Mouse (Mus musculus) frontal cortex, postnatal 10 days (tissue): ENCODE data around the gene Gatb.
"Not testable (repeated sequence)": the region's sequence is repeated elsewhere in the genome, so short reads cannot be mapped to it uniquely, and the experiment has no call there.

Experiments
- DNase-seq, 2 experiments: peaks; one replicate each; pipeline ENCODE4 v3.0.0; 2022; ENCODE audit warnings: low spot score in 2 of 2, mixed read lengths in 1 of 2

Gatb gene

GRCm38 (mm10) chr3:85573864-85574830 lies at the start of gene Gatb:
Gene Gatb, plus strand, starts transcription at chr3:85574119.
- DNase-seq: peak; percentile 98 to 99

GRCm38 (mm10) chr3:85530601-85531161 lies 43.2 kb upstream of the Gatb start:
- DNase-seq: peak in 1 of 2 experiments; percentile 23

GRCm38 (mm10) chr3:85532376-85532775 lies 41.5 kb upstream of the Gatb start:
- DNase-seq: no peak

GRCm38 (mm10) chr3:85535042-85535441 lies 38.9 kb upstream of the Gatb start:
- DNase-seq: no peak

GRCm38 (mm10) chr3:85535621-85536520 lies 38.0 kb upstream of the Gatb start:
- no peak for DNase-seq

- no peak for DNase-seq
These were observed 31.2 kb upstream of the Gatb start for GRCm38 (mm10) chr3:85542765-85543164.

- no peak for DNase-seq
These were observed 30.3 kb upstream of the Gatb start for GRCm38 (mm10) chr3:85543652-85544051.

GRCm38 (mm10) chr3:85550312-85550711 lies 23.6 kb upstream of the Gatb start:
- no peak for DNase-seq

- peak; percentile 34 to 38 for DNase-seq
These were observed 22.6 kb upstream of the Gatb start for GRCm38 (mm10) chr3:85551352-85551751.

- no peak for DNase-seq
These were observed 20.1 kb upstream of the Gatb start for GRCm38 (mm10) chr3:85553731-85554277.

- no peak for DNase-seq
These were observed 9.3 kb upstream of the Gatb start for GRCm38 (mm10) chr3:85564603-85565002.

GRCm38 (mm10) chr3:85571276-85571675 lies 2.6 kb upstream of the Gatb start:
- peak; percentile 42 to 66 for DNase-seq

- DNase-seq: not testable (repeated sequence)
These were observed 1.4 kb upstream of the Gatb start for GRCm38 (mm10) chr3:85572502-85572901.

GRCm38 (mm10) chr3:85573216-85573863 lies 579 bp upstream of the Gatb start:
- no peak for DNase-seq

- DNase-seq: no peak
These were observed 8.8 kb downstream of the Gatb start for GRCm38 (mm10) chr3:85582726-85583125.

- no peak for DNase-seq
These were observed 9.3 kb downstream of the Gatb start for GRCm38 (mm10) chr3:85583194-85583593.

GRCm38 (mm10) chr3:85584966-85585365 lies 11.0 kb downstream of the Gatb start:
- DNase-seq: no peak

GRCm38 (mm10) chr3:85588701-85589100 lies 14.8 kb downstream of the Gatb start:
- DNase-seq: no peak

- no peak for DNase-seq
These were observed 16.3 kb downstream of the Gatb start for GRCm38 (mm10) chr3:85590090-85590754.

GRCm38 (mm10) chr3:85592067-85592466 lies 18.1 kb downstream of the Gatb start:
- no peak for DNase-seq
